Mouse (Mus musculus): ENCODE data around the gene Rsad2.

- TF ChIP-seq CTCF (IDR thresholded peaks at IDR 0.05; ENCODE audit: low read depth) (no peak), EP300 (optimal IDR thresholded peaks at IDR 0.05) (no peak)
Measured at GRCm38 (mm10) chr12:26394485-26395470, 61.5 kb downstream of the Rsad2 start.

Measured in stomach, postnatal 0 days (tissue).